Mouse (Mus musculus): ENCODE data around the gene Pm20d1. TPM values are rescaled to one million over a fixed set of nuclear protein-coding genes. Genes with fewer than 3 reads are reported as not detected.
A peak's percentile ranks its signal among the peaks of the same experiment; 100 is the strongest.

Pm20d1 gene
- 2.8 and 3.5 TPM in 2 replicates for polyA plus RNA-seq (2016; fragmentation: Nextera tagmentation; extraction: Ambion mirVana)

GRCm38 (mm10) chr1:131797202-131797909 lies at the start of gene Pm20d1:
Gene Pm20d1, plus strand, starts transcription at chr1:131797381.
- Histone ChIP-seq H3K27me3 (ENCODE audit: low read depth, poor library complexity, severe bottlenecking) (no peaks in the 10 kb centered on the region), H3K9me3 (replicated peaks) (no peaks in the 10 kb centered on the region), H3K27ac (peak within 1 kb of the TSS; percentile 81), H3K4me3 (peak within 1 kb of the TSS; percentile 50), H3K36me3 (no peaks in the 10 kb centered on the region), H3K4me1 (peaks cover 26% of the 10 kb centered on the region)
- DNase-seq (ENCODE audit: low spot score): peak; percentile 62
- 7% methylated on average over 26 of the region's 26 CpGs for WGBS

DNA sequence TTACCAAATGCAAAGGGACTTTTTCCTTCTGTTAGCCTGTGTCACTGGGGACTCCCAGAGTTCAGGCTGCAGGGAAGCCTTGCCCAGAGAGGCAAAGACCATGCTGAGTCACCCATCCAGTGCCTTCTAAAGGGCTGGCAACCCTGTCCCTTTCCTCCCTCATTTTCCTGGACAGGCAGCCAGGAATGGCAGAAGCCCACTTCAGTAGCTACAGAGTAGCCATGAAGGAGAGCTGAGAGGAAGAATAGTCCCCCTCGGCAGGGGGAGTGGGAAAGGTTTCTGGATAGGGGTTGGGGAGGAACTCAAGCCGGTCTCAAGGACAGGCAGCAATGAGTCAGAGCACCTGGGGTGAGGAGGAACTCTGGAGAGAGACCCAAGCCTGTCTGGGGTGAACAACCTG lies 49.4 kb upstream of the Pm20d1 start:
- H3K9me3 ChIP-seq (replicated peaks): no peaks in the 10 kb centered on the region
- no peak overlapping the region for H3K4me3 ChIP-seq
- 68% methylated on average over 2 of the region's 2 CpGs for WGBS
- no peak overlapping the region for H3K27ac ChIP-seq
- H3K36me3 ChIP-seq: no peaks in the 10 kb centered on the region
- DNase-seq (ENCODE audit: low spot score): no peak
- no peaks in the 10 kb centered on the region for H3K27me3 ChIP-seq (ENCODE audit: low read depth, poor library complexity, severe bottlenecking)
- H3K4me1 ChIP-seq: 0 out of 2 replicates have a peak, but pooled peaks cover 4% of the 10 kb centered on the region

GRCm38 (mm10) chr1:131748636-131749035 lies 48.5 kb upstream of the Pm20d1 start:
- DNase-seq (ENCODE audit: low spot score): no peak
- 0 out of 2 replicates have a peak, but pooled peaks cover 4% of the 10 kb centered on the region for H3K4me1 ChIP-seq
- H3K27ac ChIP-seq: no peak overlapping the region
- no peaks in the 10 kb centered on the region for H3K9me3 ChIP-seq (replicated peaks)
- no peaks in the 10 kb centered on the region for H3K36me3 ChIP-seq
- H3K4me3 ChIP-seq: no peak overlapping the region
- 81% methylated on average over 2 of the region's 2 CpGs for WGBS
- no peaks in the 10 kb centered on the region for H3K27me3 ChIP-seq (ENCODE audit: low read depth, poor library complexity, severe bottlenecking)

DNA sequence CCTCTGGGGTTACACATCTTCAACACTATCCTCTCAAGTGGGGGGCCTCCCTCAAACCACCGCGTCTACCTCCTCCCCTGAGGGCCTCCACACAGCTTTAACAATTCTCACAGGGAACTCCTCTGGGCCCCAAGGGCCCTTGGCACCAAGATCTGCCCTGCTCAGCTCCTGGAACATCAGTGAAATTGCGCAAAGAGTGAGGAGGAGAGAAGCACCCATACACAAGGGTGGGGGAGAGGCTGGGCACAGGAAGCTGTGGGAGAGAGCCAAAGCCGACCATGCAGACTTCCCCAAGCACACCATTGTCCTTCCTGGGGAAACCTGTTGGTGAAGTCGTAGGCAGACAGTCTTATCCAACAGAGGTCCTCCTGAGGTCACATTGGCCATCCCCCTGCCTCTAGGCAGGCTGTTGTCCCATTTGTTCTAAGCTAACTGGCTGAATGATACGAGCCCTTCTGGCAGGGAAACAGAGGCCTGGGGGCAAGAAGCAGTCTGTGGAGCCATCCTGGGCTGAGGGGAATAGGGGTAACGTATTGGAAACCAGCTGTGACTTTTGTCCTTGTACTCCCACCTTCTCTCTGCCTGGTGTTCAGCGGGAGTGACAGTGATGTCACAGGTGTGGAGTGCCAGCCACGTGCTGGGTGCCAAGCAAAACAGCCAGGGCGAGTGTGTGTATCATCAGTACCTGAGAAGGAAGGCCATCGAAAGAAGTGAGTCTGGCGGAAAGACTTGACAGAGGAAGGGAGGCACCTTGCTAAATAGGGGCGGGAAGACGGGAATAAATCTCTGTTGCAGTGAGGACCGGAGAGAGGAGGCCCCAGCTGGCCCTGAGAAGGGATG lies 47.3 kb upstream of the Pm20d1 start:
- Histone ChIP-seq H3K4me3 (no peak overlapping the region), H3K36me3 (no peaks in the 10 kb centered on the region), H3K9me3 (replicated peaks) (no peaks in the 10 kb centered on the region), H3K27ac (no peak overlapping the region), H3K27me3 (ENCODE audit: low read depth, poor library complexity, severe bottlenecking) (no peaks in the 10 kb centered on the region), H3K4me1 (0 out of 2 replicates have a peak, but pooled peaks cover 4% of the 10 kb centered on the region)
- no peak for DNase-seq (ENCODE audit: low spot score)
- 74% methylated on average over 15 of the region's 15 CpGs for WGBS

DNA sequence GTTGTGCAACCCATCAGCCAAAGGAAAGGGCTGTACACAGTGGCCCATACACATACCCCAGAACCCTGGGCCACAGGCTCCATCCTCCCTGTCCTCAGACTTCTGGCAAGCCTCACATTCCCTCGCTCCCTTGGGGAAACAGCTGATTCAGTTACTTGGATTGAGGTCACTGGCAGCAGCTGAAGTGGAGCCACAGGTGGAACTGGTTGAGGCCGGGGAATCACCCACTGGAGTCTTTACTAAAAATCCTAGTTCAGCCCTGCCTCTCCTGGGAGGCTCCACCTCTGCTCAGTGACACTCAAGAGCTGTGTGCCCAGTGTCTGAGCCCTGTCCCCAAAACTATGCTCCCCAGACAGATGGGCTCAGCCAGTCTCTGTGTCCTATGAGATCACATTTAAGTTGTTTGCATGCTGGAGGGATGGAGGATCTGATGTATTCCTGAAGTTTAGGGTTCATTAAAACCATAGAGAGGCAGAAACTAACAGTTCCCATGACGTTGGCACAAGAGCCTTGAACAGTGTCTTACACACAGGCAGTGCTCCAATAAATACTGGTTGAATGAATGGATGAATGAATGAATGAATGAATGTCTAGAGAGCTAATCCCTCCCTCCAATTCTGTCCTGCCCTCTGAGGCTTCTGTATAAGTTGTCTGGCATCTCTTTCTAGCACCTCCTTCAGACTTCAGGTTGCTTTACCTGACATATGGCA lies 45.8 kb upstream of the Pm20d1 start:
- Histone ChIP-seq H3K4me1 (0 out of 2 replicates have a peak, but pooled peaks cover 4% of the 10 kb centered on the region), H3K27ac (no peak overlapping the region), H3K27me3 (ENCODE audit: low read depth, poor library complexity, severe bottlenecking) (no peaks in the 10 kb centered on the region), H3K9me3 (replicated peaks) (no peaks in the 10 kb centered on the region), H3K36me3 (no peaks in the 10 kb centered on the region), H3K4me3 (no peak overlapping the region)
- 82% methylated on average over 3 of the region's 3 CpGs for WGBS
- no peak for DNase-seq (ENCODE audit: low spot score)

DNA sequence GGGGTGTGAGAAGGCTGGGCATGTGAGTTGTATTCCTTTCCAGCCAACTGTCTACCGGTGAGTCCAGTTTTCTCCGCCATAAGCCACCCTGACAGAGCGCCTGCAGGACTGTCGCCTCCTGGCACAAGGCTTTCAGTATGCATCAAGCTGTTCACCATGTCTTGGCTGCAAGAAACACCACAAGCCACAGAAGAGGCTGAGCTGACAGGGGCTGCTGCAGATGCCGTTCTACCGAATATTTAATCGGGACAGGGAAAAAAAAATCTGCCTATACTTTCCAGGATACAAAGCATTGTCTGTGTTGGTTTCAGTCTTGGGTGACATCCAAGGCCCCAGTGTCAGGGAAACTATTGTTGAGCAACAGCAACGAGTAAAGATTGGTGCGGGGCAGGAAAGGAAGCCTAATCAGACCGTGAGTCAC lies 45.3 kb upstream of the Pm20d1 start:
- Histone ChIP-seq H3K4me1 (0 out of 2 replicates have a peak, but pooled peaks cover 4% of the 10 kb centered on the region), H3K9me3 (replicated peaks) (no peaks in the 10 kb centered on the region), H3K36me3 (no peaks in the 10 kb centered on the region), H3K27ac (no peak overlapping the region), H3K4me3 (no peak overlapping the region), H3K27me3 (ENCODE audit: low read depth, poor library complexity, severe bottlenecking) (no peaks in the 10 kb centered on the region)
- 88% methylated on average over 10 of the region's 10 CpGs for WGBS
- DNase-seq (ENCODE audit: low spot score): no peak

- Histone ChIP-seq H3K4me3 (no peak overlapping the region), H3K27me3 (ENCODE audit: low read depth, poor library complexity, severe bottlenecking) (no peaks in the 10 kb centered on the region), H3K4me1 (no peaks in the 10 kb centered on the region), H3K9me3 (replicated peaks) (no peaks in the 10 kb centered on the region), H3K36me3 (no peaks in the 10 kb centered on the region), H3K27ac (no peak overlapping the region)
- WGBS: 78% methylated on average over 3 of the region's 3 CpGs
- DNase-seq (ENCODE audit: low spot score): no peak
Observed at GRCm38 (mm10) chr1:131754212-131754829, 42.9 kb upstream of the Pm20d1 start.

- H3K27ac ChIP-seq: no peak overlapping the region
- H3K9me3 ChIP-seq (replicated peaks): no peaks in the 10 kb centered on the region
- DNase-seq (ENCODE audit: low spot score): no peak
- H3K27me3 ChIP-seq (ENCODE audit: low read depth, poor library complexity, severe bottlenecking): no peaks in the 10 kb centered on the region
- H3K4me3 ChIP-seq: no peak overlapping the region
- 90% methylated on average over 4 of the region's 4 CpGs for WGBS
- H3K36me3 ChIP-seq: no peaks in the 10 kb centered on the region
- H3K4me1 ChIP-seq: no peaks in the 10 kb centered on the region
Observed at GRCm38 (mm10) chr1:131754916-131755315, 42.3 kb upstream of the Pm20d1 start.

GRCm38 (mm10) chr1:131757211-131757610 lies 40.0 kb upstream of the Pm20d1 start:
- WGBS: 91% methylated on average over 6 of the region's 6 CpGs
- DNase-seq (ENCODE audit: low spot score): no peak
- H3K36me3 ChIP-seq: no peaks in the 10 kb centered on the region
- no peak overlapping the region for H3K27ac ChIP-seq
- H3K4me3 ChIP-seq: no peak overlapping the region
- no peaks in the 10 kb centered on the region for H3K27me3 ChIP-seq (ENCODE audit: low read depth, poor library complexity, severe bottlenecking)
- no peaks in the 10 kb centered on the region for H3K4me1 ChIP-seq
- no peaks in the 10 kb centered on the region for H3K9me3 ChIP-seq (replicated peaks)

DNA sequence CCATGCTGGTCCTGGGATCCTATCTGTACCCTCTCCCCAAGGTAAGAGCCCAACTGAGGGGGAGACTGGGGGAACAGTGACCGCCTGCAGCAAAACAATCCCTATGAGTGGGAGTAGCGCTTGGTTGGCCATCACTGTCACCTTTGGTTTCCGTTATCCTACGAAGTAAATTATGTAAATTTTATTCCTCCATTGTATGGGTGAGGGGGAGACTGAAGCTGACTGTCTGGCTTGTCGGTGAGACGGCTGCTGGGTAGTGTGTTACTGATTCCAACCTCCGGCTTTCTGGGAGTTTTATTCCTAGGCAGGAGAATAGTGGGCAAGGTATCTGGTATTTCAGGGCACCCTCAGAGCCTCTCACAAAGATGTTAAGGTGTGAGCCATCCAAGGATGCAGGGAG lies 38.4 kb upstream of the Pm20d1 start:
- DNase-seq (ENCODE audit: low spot score): no peak
- no peaks in the 10 kb centered on the region for H3K36me3 ChIP-seq
- H3K4me1 ChIP-seq: no peaks in the 10 kb centered on the region
- 84% methylated on average over 7 of the region's 7 CpGs for WGBS
- no peaks in the 10 kb centered on the region for H3K9me3 ChIP-seq (replicated peaks)
- no peak overlapping the region for H3K4me3 ChIP-seq
- H3K27me3 ChIP-seq (ENCODE audit: low read depth, poor library complexity, severe bottlenecking): no peaks in the 10 kb centered on the region
- no peak overlapping the region for H3K27ac ChIP-seq

DNA sequence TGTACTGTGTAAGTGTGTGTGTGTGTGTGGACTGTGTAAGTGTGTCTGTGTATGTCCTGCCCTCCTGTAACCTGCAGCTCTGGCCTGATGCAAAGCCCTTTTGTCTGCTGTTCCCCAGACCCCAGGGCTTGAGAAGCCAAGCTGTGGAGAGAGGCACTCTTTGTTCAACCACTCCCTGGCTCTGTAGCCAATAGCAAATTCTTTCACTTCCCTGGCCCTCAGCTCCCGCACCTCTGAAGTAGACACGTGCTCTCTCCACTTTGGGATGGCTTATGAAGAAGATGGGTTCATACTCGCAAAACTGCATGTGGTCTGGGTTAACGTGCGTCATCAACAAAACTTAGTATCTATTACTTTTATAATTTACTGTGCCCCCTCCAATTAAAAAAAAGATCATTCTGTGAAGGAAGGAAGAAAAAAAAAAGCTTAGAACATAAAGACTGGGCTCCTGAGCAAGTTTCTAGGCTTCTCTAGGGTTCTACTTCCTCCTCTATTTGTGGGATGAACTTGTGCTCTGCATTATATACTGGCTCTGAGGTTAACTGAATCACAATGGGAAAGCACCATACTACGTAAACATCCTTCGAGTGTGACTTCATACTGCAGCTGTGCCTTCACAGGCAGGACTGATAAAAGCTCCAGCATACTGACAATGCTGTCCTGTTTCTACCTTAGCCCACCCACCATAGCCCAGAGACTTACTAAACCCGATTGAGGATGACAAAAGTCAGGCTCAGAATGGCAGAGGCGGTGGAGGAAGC lies 37.3 kb upstream of the Pm20d1 start:
- 79% methylated on average over 9 of the region's 9 CpGs for WGBS
- H3K36me3 ChIP-seq: no peaks in the 10 kb centered on the region
- no peak overlapping the region for H3K27ac ChIP-seq
- H3K4me3 ChIP-seq: no peak overlapping the region
- H3K27me3 ChIP-seq (ENCODE audit: low read depth, poor library complexity, severe bottlenecking): no peaks in the 10 kb centered on the region
- H3K4me1 ChIP-seq: no peaks in the 10 kb centered on the region
- no peaks in the 10 kb centered on the region for H3K9me3 ChIP-seq (replicated peaks)
- DNase-seq (ENCODE audit: low spot score): no peak

GRCm38 (mm10) chr1:131760428-131760820 lies 36.8 kb upstream of the Pm20d1 start:
- DNase-seq (ENCODE audit: low spot score): no peak
- no peaks in the 10 kb centered on the region for H3K27me3 ChIP-seq (ENCODE audit: low read depth, poor library complexity, severe bottlenecking)
- no peak overlapping the region for H3K27ac ChIP-seq
- no peak overlapping the region for H3K4me3 ChIP-seq
- WGBS: 90% methylated on average over 3 of the region's 3 CpGs
- H3K36me3 ChIP-seq: no peaks in the 10 kb centered on the region
- H3K4me1 ChIP-seq: no peaks in the 10 kb centered on the region
- no peaks in the 10 kb centered on the region for H3K9me3 ChIP-seq (replicated peaks)

Data from limb, embryonic 10.5 days (tissue).